Mouse (Mus musculus) lung, postnatal 36 days (tissue): ENCODE measurements at regions not wholly inside any gene's neighbourhood (a gene's known extent, or its start where the extent isn't known, plus 50 kb on each side); places are given as distances from the start of the nearest gene placed in this dataset.

Experiments used
- DNase-seq: peaks from one replicate; pipeline ENCODE4 v3.0.0; 2022; ENCODE audit warnings: mixed read lengths

DNA sequence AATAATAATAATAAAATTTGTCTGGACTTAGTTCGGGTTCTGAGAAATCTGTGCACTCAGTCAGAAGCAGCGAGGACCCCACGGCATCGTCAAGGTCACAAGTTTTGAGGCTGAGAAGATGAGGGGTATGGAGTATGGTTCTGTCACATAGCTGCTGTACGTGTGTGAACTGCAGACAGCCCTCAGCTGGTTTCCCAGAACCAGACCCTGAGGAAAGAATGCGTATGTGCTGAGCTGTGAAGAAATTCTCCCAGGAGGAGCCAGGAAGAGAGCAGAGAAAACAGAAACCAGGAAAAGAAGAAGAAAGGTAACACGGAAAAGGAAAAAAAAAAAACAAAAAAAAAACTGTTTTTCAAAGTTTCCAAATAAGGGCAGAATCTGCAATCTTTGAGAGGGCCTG is 112.4 kb upstream of the Cited2 start:
- DNase-seq = no peak

DNA sequence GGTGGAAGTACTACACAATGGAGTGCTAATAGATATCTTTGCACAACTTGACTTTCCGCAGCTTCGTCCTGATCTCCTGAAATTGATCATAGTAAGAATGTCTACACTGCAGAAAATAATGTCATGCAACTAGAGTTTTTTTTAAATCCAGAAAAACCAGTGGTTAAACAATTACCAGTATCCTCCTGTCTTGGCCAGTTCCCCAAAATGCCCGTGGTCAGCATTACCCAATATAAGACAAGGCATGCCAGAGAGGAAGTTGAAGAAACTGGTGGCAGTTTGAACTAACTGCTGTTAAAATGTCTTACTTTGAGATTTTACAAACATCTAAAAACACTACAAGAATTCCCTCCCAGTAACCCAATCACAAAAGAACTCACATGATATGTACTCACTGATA is 109.7 kb upstream of the Cited2 start:
- DNase-seq = peak; percentile 68

GRCm38 (mm10) chr10:17618024-17618423 is 105.0 kb upstream of the Cited2 start:
- no peak for DNase-seq

GRCm38 (mm10) chr10:17619617-17620016 is 103.4 kb upstream of the Cited2 start:
- DNase-seq = no peak

DNA sequence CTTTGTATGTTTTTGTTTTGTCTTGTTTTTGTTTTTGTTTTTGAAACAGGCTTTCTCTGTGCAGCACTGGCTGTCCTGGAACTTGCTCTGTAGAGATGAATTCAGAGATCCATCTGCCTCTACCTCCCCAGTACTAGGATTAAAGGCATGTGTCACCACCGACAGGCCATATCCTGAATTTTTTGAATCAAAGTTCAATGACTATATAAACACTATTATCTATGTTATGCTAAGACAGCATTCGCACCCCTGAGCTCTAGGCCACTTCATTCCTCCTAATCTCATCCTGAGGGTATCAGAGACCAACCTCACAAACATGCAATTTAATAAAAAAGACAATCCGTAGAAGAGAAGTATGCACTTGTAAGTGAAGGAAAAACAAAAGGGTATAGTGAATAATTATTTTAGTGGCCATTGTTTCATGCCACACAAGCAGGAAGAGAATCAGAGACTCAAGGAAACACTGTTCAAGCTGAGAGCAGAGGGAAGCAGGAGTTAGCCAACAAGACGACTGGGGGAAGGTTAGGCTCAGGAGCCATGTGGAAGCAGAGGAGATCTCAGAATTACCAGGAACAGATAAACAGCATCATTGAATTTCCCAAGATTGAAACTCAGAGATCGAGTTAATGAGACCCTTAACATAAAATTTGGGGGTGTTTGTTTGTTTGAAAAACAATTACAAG is 101.2 kb upstream of the Cited2 start:
- DNase-seq = no peak

GRCm38 (mm10) chr10:17622802-17623201 is 100.2 kb upstream of the Cited2 start:
- no peak for DNase-seq

GRCm38 (mm10) chr10:17629709-17630108 is 93.3 kb upstream of the Cited2 start:
- peak; percentile 20 for DNase-seq

DNA sequence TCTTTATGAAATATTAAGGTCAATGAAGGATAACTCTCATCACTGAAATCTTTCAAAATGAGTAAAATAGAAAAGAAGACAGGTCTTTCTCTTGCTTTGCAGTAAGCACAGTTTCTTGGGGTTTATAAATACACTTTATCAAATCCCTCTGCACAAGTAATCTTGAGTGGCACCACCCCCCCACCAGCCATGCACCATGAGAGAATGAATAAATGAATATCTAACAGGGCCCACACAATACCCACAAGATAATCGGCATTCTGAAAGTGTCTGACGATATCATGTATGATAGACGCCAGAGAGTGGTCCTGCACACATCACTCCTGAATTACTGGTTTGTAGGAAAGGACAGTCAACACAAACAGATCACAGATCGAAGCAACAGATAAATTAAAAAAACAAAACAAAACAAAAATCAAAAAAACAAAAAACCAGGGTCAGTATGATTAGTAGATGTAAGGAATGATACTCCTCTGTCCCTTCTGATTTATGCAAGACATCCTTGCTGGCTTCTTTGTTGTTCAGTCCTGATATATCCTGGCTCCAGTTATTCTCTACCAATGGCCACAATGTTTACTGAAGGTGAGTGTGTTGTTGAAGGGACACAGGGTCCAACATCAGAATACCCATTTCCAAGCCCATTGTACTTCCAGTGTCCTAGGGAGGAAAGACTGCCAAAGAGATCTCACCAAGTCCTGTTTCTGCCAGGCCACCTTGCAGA is 92.0 kb upstream of the Cited2 start:
- DNase-seq = no peak

- DNase-seq = no peak
Observed at GRCm38 (mm10) chr10:17631817-17632216, 91.2 kb upstream of the Cited2 start.

GRCm38 (mm10) chr10:17632959-17633674 is 89.9 kb upstream of the Cited2 start:
- DNase-seq = no peak

DNA sequence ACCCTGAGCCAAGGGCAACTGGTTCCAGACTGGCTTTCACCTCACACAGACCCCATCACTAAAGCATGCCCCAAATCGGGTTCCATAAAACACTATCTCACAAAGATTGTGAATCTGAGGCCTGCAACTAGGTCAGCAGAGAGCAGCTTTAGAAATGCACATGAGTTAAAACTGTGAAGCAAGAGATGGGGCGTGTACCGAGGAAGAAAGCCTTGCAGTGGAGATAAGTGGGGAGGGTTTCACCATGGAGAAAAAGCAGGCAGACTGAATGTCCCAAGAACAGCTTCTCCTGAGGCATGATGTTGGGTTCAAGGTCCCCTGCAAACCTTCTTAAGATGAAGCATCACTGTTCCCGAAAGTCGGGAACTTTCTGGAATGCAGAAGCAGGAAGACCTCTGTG is 77.7 kb upstream of the Cited2 start:
- no peak for DNase-seq

DNA sequence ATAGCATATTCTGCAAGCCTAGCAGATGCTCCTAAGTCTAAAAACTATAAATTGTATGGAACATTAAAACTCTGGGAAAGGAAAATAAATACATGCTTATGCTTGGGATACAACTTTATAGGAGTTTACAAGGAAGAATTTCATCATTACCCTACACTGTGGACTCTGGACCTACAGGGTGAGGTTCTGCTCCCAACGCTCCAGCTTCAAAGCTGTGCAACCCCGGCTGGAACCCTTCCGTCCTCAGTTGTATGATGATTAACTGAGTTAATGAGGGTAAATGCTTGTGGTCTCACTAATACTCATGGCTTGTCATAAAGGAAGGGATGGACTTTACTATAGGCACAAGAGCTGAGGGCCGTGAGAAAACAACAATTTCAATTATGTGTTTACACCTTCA is 76.6 kb upstream of the Cited2 start:
- no peak for DNase-seq

- DNase-seq = no peak
Observed at GRCm38 (mm10) chr10:17648077-17648476, 74.9 kb upstream of the Cited2 start.

- no peak for DNase-seq
Observed at GRCm38 (mm10) chr10:17650997-17651750, 71.8 kb upstream of the Cited2 start.

GRCm38 (mm10) chr10:17653325-17653724 is 69.7 kb upstream of the Cited2 start:
- no peak for DNase-seq

- peak; percentile 38 for DNase-seq
Observed at GRCm38 (mm10) chr10:17653785-17654184, 69.2 kb upstream of the Cited2 start.

GRCm38 (mm10) chr10:17654308-17654858 is 68.6 kb upstream of the Cited2 start:
- no peak for DNase-seq

DNA sequence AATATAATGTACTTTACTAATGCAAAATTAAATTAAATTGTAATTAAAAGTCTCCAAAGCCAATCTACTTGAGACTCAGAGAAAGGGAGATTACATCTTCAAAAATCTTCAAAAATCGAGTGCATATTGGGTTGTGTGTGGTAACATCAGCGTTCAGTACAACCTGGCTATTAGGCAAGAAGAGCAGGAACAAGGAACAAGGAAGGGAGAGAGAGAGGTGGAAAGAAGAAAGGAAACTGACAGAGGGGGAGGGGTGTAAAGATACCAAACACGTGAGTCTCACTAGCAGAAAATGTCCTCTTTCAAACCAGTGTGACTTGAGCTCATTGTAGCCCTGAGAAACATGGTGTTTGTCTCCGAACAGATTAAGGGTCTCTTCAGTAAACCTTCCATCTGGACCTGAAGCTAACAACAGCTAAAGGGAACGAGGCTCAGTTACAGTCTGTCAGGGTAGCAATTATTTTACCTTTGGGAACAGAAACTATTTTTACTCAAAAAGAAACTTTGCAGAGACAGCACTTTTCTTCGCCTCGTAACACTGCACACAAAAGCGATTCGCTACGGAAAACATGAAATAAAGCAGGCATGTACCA is 67.5 kb upstream of the Cited2 start:
- no peak for DNase-seq

GRCm38 (mm10) chr10:17656305-17656704 is 66.7 kb upstream of the Cited2 start:
- no peak for DNase-seq

DNA sequence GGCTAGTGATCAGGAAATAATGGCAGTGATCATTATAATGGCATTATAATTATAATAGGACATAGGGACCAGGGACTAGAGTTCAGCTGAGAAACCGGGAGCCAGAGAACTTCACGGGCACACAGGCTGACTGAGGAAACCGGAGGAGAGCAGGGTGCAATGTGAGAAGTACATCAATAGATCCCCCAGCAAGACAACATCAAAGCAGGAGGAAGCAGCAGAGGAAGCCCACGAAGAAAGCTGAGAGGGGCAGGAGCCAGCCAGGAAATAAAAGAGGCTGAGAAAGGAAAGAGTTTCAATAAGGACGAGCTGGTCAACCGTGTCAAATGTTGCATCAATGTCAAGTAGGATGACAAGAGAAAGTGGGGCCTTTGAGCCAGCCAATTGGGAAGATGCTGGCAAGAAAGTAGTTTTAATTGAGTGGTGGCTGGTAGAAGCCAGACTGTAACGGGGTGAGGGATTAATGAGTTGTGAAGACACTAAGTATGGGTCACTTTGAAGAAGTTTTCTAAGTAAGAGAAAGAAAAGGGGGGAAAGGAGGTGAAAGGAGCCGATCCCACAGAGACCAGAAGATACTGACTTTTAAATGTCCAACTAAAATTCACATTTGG is 66.0 kb upstream of the Cited2 start:
- DNase-seq = no peak

DNA sequence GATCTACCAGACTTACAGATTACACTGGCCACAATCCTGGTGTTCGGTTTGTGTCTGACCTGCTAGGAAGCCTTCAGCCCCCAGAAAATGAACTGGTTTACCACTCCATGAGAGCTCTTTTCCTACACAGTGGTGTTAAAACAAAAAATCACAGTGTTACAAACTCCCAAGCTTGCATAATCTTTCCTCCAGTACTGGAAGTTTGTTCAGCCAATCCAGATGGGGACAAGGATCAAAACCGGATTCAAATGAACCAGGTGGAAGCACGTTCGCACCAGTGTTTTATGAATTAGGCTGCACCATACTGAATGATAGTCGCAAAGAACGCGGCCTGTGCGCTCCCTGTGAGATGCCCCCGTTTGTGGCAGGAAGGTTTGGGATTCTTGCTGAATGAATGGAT is 63.4 kb upstream of the Cited2 start:
- DNase-seq = no peak

GRCm38 (mm10) chr10:17660836-17661452 is 62.1 kb upstream of the Cited2 start:
- peak; percentile 24 for DNase-seq
